Mouse (Mus musculus) MN1 (cell line): ENCODE measurements around the gene Fam20a.

ENCODE experiments used
- DNase-seq: peaks from one replicate; pipeline ENCODE4 v3.0.0-alpha.2; 2016; ENCODE audit warnings: low spot score

Gene Fam20a

GRCm38 (mm10) chr11:109721781-109722446 lies at the start of gene Fam20a:
TSS of gene Fam20a (minus strand) at chr11:109722279.
- DNase-seq: peak; percentile 40

- DNase-seq: no peak
Measured at GRCm38 (mm10) chr11:109771381-109771780, 49.3 kb upstream of the Fam20a start.

GRCm38 (mm10) chr11:109770185-109770584 lies 48.1 kb upstream of the Fam20a start:
- DNase-seq: no peak

- no peak for DNase-seq
Measured at GRCm38 (mm10) chr11:109769091-109769490, 47.0 kb upstream of the Fam20a start.

GRCm38 (mm10) chr11:109760063-109760462 lies 38.0 kb upstream of the Fam20a start:
- DNase-seq: no peak

- DNase-seq: no peak
Measured at GRCm38 (mm10) chr11:109758616-109759215, 36.6 kb upstream of the Fam20a start.

GRCm38 (mm10) chr11:109754105-109754602 lies 32.1 kb upstream of the Fam20a start:
- no peak for DNase-seq

GRCm38 (mm10) chr11:109751636-109752603 lies 29.8 kb upstream of the Fam20a start:
- no peak for DNase-seq

- no peak for DNase-seq
Measured at GRCm38 (mm10) chr11:109745210-109745609, 23.1 kb upstream of the Fam20a start.

- DNase-seq: no peak
Measured at GRCm38 (mm10) chr11:109737967-109738366, 15.9 kb upstream of the Fam20a start.

GRCm38 (mm10) chr11:109736406-109736805 lies 14.3 kb upstream of the Fam20a start:
- no peak for DNase-seq

GRCm38 (mm10) chr11:109734341-109734740 lies 12.3 kb upstream of the Fam20a start:
- DNase-seq: no peak

GRCm38 (mm10) chr11:109732726-109733438 lies 10.8 kb upstream of the Fam20a start:
- no peak for DNase-seq

- no peak for DNase-seq
Measured at GRCm38 (mm10) chr11:109728371-109728770, 6.3 kb upstream of the Fam20a start.

GRCm38 (mm10) chr11:109722711-109723110 lies 632 bp upstream of the Fam20a start:
- no peak for DNase-seq

GRCm38 (mm10) chr11:109721320-109721780 lies 729 bp downstream of the Fam20a start:
- peak; percentile 39 for DNase-seq

GRCm38 (mm10) chr11:109720809-109721319 lies 1.2 kb downstream of the Fam20a start:
- DNase-seq: peak; percentile 6

- DNase-seq: no peak
Measured at GRCm38 (mm10) chr11:109719399-109719798, 2.7 kb downstream of the Fam20a start.

- no peak for DNase-seq
Measured at GRCm38 (mm10) chr11:109717966-109718895, 3.8 kb downstream of the Fam20a start.

GRCm38 (mm10) chr11:109717448-109717847 lies 4.6 kb downstream of the Fam20a start:
- DNase-seq: no peak
